Mouse (Mus musculus): ENCODE measurements around the gene Trp53inp2. TPM values are rescaled to one million over a fixed set of nuclear protein-coding genes. Genes with fewer than 3 reads are reported as not detected.

Trp53inp2 gene
- polyA plus RNA-seq (2015; fragmentation: Nextera tagmentation; extraction: Ambion mirVana), result 136 and 139 TPM in 2 replicates

DNA sequence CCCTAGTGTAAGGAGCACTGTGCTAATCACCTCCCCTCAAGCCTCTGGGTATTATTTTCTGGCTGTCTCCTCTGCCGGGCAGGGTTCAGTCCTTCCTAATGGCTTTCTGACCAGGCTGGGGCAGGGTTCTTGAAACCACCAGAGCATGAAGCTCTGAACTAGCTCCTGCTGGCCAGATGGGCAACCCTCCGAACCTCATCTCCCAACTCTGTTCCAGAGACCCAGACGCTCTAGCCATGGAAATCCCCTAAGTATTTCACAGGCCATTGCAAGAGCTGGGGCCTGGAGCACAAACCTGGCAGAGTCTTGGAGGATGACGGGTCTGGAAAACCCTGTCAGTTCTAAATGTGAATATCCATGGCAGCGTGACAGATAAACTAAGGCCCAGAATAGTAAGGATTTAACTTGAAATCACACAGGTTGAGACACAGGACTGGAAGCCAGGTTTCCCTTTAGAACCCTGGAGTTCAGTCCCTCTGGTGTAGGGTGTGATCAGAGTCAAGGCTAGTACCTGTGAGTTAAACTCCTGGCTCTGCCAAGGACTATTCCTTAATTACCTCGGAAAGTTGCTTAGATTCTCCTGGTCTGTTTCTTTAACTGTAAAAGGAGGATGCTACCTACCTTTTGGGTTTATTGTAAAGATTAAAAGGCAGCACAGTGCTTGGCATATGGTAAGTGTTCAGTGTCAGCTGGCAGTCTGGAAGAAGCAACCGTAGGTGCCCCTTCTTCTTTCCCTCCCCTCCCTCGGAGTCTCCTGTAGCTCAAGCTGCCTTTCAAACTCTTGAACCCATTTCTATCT, at the start of gene Trp53inp2:
Gene Trp53inp2 (plus strand): TSS at position 799 of the 799 bp plus-strand sequence.
- Histone ChIP-seq H3K4me1 (replicated peaks) (peaks cover 43% of the 10 kb centered on the region), H3K4me3 (peak within 1 kb of the TSS; percentile 74), H3K36me3 (peaks cover 4% of the 10 kb centered on the region), H3K9ac (peak within 1 kb of the TSS; percentile 95), H3K27me3 (peaks cover 10% of the 10 kb centered on the region), H3K9me3 (no peaks in the 10 kb centered on the region), H3K4me2 (peak within 1 kb of the TSS; percentile 88), H3K27ac (replicated peaks) (peak within 1 kb of the TSS; percentile 99)
- ATAC-seq (ENCODE audit: low read depth), result no peak
- 41% methylated on average over 8 of the region's 8 CpGs for WGBS

DNA sequence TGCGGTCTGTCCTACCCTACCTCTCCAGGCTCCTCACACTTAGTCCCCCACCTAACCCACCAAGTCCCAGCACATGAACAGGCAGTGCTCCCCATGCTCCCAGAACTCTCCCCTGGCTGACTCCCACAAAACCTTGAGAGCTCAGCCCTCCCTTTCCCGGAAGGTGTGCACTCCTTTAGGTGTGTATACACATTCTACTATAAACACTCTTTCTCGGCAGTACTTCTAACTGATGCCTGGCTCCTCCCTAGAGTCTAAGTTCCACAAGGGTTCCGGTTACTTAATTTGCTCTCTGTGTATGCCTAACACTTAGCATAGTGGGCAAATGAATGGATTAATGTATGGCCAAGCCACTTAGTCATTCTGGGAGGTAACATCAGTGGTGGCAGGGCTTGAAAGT, 49.5 kb upstream of the Trp53inp2 start:
- H3K27ac ChIP-seq (replicated peaks), result no peak overlapping the region
- no peak for ATAC-seq (ENCODE audit: low read depth)

DNA sequence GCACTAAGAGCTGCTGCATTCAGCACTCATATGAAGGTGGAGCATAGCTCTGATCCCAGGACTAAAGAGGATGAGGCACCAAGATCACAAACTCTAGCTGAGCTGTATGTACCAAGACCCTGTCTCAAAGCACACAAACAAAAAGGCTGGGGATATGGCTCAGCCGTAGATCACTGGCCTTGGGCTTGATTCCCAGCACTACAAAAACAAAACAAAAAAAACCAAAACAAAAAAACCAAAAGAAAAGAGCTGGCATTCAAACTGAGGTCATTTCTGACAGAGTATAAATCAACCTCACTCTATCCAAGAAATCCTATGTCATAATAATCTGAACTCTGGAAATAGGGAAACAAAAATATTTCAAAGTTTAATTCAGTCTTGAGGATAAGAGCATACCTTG, 47.4 kb upstream of the Trp53inp2 start:
- Histone ChIP-seq H3K9ac (no peak overlapping the region), H3K4me2 (no peak overlapping the region), H3K4me3 (no peak overlapping the region), H3K36me3 (peaks cover 61% of the 10 kb centered on the region), H3K4me1 (replicated peaks) (no peaks in the 10 kb centered on the region), H3K9me3 (no peaks in the 10 kb centered on the region), H3K27me3 (no peaks in the 10 kb centered on the region), H3K27ac (replicated peaks) (no peak overlapping the region)
- no peak for ATAC-seq (ENCODE audit: low read depth)
- WGBS, result 90% methylated on average over 1 of the region's 1 CpGs

More for the DNA sequence above, 49.5 kb upstream of the Trp53inp2 start:
- 92% methylated on average over 4 of the region's 4 CpGs for WGBS
- Histone ChIP-seq H3K9ac (no peak overlapping the region), H3K27me3 (no peaks in the 10 kb centered on the region), H3K4me3 (no peak overlapping the region), H3K4me1 (replicated peaks) (no peaks in the 10 kb centered on the region), H3K9me3 (no peaks in the 10 kb centered on the region), H3K36me3 (peaks cover 75% of the 10 kb centered on the region), H3K4me2 (no peak overlapping the region)

DNA sequence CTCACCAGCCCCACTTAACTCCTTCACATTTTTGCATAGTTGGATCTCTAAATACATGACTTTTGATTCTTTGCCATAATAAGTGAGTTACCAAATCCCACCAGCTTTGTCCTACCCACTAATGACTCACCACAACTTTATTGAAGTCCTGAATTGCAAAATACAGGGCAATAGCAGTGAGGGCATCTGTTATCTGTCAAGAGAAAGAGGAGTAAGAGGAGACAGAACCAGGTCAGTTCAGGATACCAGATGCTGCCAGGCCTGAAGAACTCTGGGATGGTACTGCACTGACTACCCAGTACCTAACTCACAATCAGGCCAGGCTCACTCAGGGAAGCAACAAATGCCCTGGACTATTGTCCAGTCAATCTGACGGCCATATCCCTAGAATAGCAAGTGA, 45.6 kb upstream of the Trp53inp2 start:
- Histone ChIP-seq H3K4me2 (no peak overlapping the region), H3K9ac (no peak overlapping the region), H3K27ac (replicated peaks) (no peak overlapping the region), H3K4me1 (replicated peaks) (no peaks in the 10 kb centered on the region), H3K9me3 (no peaks in the 10 kb centered on the region), H3K27me3 (no peaks in the 10 kb centered on the region), H3K36me3 (peaks cover 49% of the 10 kb centered on the region), H3K4me3 (no peak overlapping the region)
- 77% methylated on average over 1 of the region's 1 CpGs for WGBS
- no peak for ATAC-seq (ENCODE audit: low read depth)

DNA sequence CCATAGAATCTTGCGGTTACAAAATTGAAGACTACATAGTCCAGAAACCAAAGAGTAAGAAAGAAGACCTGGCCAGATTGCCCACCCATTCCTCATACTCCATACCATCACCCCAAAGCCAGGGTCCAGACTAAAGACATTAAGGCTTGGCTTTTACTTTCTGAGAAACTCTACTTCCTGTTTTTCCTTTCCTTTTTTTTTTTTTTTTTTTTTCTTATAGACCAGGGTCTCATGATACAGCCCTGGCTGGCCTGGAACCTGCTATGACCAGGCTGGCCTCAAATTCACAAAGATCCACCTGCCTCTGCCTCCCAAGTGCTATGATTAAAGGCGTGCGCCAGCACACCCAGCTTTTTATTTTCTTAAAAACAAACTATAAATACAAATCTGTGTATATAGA, 44.6 kb upstream of the Trp53inp2 start:
- Histone ChIP-seq H3K27ac (replicated peaks) (no peak overlapping the region), H3K27me3 (no peaks in the 10 kb centered on the region), H3K36me3 (peaks cover 41% of the 10 kb centered on the region), H3K9ac (no peak overlapping the region), H3K4me2 (no peak overlapping the region), H3K9me3 (no peaks in the 10 kb centered on the region), H3K4me3 (no peak overlapping the region), H3K4me1 (replicated peaks) (no peaks in the 10 kb centered on the region)
- ATAC-seq (ENCODE audit: low read depth), result no peak
- 98% methylated on average over 3 of the region's 3 CpGs for WGBS

DNA sequence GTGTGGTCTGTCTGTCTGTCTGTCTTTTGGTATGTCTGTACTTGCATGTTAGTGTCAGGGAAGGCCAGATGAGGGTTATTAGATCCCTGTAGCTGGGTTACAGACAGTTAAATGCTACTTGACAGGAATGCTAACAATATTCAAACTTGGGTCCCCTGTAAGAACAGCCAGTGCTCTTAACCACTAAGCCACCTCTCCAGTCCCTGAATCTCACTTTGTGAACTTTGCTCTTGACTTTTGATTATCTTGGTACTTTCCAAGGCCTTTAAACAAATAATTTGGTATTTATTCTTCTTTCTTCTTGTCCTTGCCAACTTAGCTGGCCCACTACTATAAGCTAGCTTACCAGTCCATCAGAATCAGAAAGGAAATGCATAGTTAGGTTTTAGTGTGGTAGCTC, 40.7 kb upstream of the Trp53inp2 start:
- Histone ChIP-seq H3K4me3 (no peak overlapping the region), H3K36me3 (peaks cover 28% of the 10 kb centered on the region), H3K27ac (replicated peaks) (no peak overlapping the region), H3K4me1 (replicated peaks) (no peaks in the 10 kb centered on the region), H3K9me3 (no peaks in the 10 kb centered on the region), H3K27me3 (no peaks in the 10 kb centered on the region), H3K4me2 (no peak overlapping the region), H3K9ac (no peak overlapping the region)
- ATAC-seq (ENCODE audit: low read depth), result no peak

DNA sequence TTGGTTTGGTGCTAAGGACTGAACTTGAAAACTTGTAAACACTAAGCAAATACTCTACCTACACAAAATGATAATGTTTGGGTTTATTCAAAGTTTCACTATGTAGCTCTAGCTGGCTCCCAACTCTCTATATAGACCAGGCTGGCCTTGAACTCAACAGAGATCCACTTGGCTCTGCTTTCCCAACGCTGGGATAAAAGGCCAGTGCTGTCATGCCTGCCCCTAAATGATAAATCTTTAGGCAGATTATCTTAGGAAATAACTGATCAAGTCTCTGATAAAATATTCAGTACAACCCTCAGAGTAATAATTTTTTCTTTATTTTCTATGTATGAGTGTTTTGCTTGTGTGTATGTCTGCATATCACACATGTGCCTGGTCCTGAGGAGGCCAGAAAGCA, 34.2 kb upstream of the Trp53inp2 start:
- 80% methylated on average over 1 of the region's 1 CpGs for WGBS
- no peak for ATAC-seq (ENCODE audit: low read depth)
- Histone ChIP-seq H3K27ac (replicated peaks) (no peak overlapping the region), H3K27me3 (no peaks in the 10 kb centered on the region), H3K4me3 (no peak overlapping the region), H3K4me1 (replicated peaks) (no peaks in the 10 kb centered on the region), H3K9me3 (no peaks in the 10 kb centered on the region), H3K4me2 (no peak overlapping the region), H3K9ac (no peak overlapping the region), H3K36me3 (peaks cover 26% of the 10 kb centered on the region; the same call in 1 of the 2 replicates)

DNA sequence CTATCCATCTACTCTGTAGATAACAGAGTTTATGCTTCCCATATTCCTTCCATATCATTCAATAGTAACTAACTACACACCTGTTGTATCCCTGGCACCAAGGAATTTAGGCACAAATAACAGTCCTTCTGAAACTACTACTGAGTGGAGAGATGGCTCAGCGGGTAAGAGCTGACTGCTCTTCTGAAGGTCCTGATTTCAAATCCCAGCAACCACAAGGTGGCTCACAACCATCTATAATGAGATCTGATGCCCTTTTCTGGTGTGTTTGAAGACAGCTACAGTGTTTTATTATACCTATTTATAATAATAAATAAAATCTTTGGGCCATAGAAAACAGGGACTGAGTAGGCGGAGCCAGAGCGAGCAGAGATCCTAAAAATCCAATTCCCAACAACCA, 26.5 kb upstream of the Trp53inp2 start:
- no peak overlapping the region for H3K4me2 ChIP-seq
- H3K36me3 ChIP-seq, result no peaks in the 10 kb centered on the region
- H3K9me3 ChIP-seq, result no peaks in the 10 kb centered on the region
- 88% methylated on average over 3 of the region's 3 CpGs for WGBS
- H3K4me3 ChIP-seq, result no peak overlapping the region
- H3K27me3 ChIP-seq, result no peaks in the 10 kb centered on the region
- no peak overlapping the region for H3K27ac ChIP-seq (replicated peaks)
- no peak overlapping the region for H3K9ac ChIP-seq
- ATAC-seq (ENCODE audit: low read depth), result no peak
- H3K4me1 ChIP-seq (replicated peaks), result peaks cover 14% of the 10 kb centered on the region

DNA sequence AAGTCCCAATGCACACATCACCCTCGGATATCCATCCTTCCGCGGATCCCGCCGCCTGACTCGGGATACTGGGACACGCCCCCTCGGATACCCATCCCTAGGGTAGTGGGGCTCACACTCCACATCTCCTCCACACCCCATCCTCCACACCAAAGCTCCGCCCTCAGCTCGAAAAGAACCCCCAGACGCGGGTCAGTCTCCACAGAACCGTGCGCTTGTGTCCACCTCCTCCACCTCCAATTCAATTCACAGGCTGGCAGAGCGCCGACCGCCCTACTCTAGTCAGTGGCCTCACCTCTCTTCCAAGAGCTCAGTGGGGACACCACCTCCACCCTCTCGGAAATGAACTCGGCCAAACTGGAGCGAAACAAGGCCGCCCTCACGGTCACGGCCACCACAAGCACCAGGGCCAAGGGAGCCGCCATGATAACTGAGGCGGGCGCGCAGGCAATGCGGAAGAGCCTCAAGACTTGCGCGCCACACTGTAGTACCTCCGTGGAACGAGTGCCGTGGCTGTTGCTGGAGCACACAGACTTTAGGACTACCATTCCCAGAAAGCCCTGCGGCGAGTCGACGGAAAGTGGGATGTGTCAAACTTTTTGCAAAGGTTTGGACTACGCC, 23.8 kb upstream of the Trp53inp2 start, which contains the start of gene Pigu:
Gene Pigu (minus strand): TSS at position 460 of the 621 bp plus-strand sequence.
- Histone ChIP-seq H3K4me3 (peak within 1 kb of the TSS; percentile 87), H3K4me2 (peak within 1 kb of the TSS; percentile 84), H3K36me3 (no peaks in the 10 kb centered on the region), H3K4me1 (replicated peaks) (peaks cover 14% of the 10 kb centered on the region), H3K27ac (replicated peaks) (peak within 1 kb of the TSS; percentile 84), H3K9ac (peak within 1 kb of the TSS; percentile 84), H3K27me3 (no peaks in the 10 kb centered on the region), H3K9me3 (no peaks in the 10 kb centered on the region)
- ATAC-seq (ENCODE audit: low read depth), result peak; percentile 100
- under 1% methylated on average over 38 of the region's 38 CpGs for WGBS

DNA sequence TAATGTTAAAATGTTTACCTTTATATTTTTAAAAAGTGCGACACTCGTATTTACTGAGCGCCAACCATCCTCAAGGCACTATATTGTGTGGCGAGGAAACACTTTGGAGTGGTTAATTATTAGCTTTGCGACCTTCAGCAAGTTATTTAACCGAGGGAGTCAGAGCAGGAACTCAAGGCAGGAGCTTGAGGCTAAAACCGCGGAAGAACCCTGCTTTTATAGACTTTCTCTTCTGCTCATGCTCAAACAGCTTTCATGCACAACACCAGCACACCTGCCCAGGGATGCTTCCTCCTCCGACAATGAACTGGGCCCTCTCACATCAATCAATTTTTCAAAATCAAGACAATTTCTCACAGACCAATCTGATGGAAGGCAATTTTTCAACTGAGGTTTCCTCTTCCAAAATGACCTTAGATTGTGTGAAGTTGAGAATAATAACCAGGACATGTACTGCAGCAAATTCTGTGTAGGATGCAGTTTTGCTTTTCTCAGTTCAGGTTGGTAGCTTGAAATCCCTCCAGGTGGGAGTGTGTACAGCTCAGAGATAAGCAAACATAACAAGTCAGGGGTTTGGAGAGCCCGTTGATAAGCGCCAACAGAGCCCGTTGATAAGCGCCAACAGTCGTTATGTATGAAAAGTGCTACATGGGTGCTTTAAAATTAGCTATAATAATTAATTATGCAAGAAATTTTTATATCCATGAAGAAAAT, 23.0 kb upstream of the Trp53inp2 start:
- H3K9ac ChIP-seq, result peak overlapping the region; percentile 62
- peak overlapping the region; percentile 84 for H3K4me2 ChIP-seq
- H3K9me3 ChIP-seq, result no peaks in the 10 kb centered on the region
- H3K4me1 ChIP-seq (replicated peaks), result peaks cover 14% of the 10 kb centered on the region
- peak overlapping the region; percentile 52 for H3K27ac ChIP-seq (replicated peaks)
- no peaks in the 10 kb centered on the region for H3K27me3 ChIP-seq
- peak; percentile 57 for ATAC-seq (ENCODE audit: low read depth)
- WGBS, result 34% methylated on average over 14 of the region's 14 CpGs
- H3K4me3 ChIP-seq, result peak overlapping the region; percentile 87
- no peaks in the 10 kb centered on the region for H3K36me3 ChIP-seq

DNA sequence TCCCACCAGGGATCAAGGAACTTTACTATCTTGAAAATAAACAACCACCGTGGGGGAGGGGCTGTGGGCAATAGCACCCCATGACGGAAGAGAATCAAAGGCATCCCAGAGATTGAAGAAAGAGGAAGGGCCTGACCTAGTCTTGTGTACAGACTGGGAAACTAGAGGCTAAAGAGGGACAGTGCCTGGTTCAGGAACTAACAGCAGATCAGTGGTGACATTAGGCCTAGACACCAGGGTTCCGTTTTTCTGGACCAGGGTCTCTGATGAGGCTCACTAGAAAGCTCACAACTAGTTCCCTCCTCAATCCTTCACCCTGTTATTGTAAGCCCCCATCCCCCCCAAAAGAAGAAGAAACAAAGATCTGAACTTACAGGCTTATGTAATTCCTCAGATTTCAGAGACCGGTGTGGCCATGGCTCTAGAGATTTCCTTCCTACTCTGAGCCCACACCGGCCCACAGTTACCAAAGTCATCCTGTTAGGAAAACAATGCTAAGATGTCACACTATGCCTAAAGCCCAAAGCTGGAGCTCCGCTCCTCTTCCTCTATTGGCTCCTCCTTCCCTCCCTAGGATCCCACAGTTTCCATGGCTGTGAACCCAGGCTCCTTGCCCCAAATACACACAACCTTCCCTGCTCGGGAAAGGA, 13.1 kb upstream of the Trp53inp2 start:
- Histone ChIP-seq H3K27ac (replicated peaks) (no peak overlapping the region), H3K36me3 (no peaks in the 10 kb centered on the region), H3K9ac (no peak overlapping the region), H3K9me3 (no peaks in the 10 kb centered on the region), H3K4me2 (no peak overlapping the region), H3K4me1 (replicated peaks) (peaks cover 9% of the 10 kb centered on the region; the same call in 1 of the 2 replicates), H3K27me3 (no peaks in the 10 kb centered on the region), H3K4me3 (no peak overlapping the region)
- ATAC-seq (ENCODE audit: low read depth), result no peak
- 82% methylated on average over 7 of the region's 7 CpGs for WGBS
